Mouse (Mus musculus) ES-E14 (cell line): ENCODE data around the gene Asf1b.

Experiments used
- ZC3H11A ChIP-seq: IDR thresholded peaks from 2 replicates; pipeline ENCODE4 v1.6.1; 2012; ENCODE audit warnings: low read depth, mild to moderate bottlenecking, inconsistent platforms, low read length, borderline replicate concordance
- ZNF384 ChIP-seq: IDR thresholded peaks from 2 replicates; pipeline ENCODE4 v1.6.1; 2012; ENCODE audit warnings: low read depth, low read length, inconsistent platforms

DNA sequence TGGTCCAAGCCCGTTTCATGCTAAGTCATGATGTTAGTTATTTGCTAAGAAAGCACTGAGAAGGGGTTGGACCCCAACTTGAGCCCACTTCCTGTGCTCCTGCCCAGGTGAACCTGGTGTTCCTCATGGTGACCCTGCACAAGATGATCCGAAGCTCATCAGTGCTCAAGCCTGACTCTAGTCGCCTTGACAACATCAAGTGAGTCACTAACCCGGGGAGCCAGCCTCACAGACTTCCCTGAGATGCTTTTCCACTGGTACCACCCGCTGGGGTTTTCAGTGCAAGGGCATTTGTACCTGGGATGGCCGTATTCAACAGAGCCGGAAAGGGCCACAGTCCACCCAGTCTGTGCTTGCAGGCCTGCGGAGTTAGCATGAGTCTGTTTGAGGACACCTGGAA lies 19.9 kb upstream of the Asf1b start:
- TF ChIP-seq ZC3H11A (no peak), ZNF384 (no peak)
